ENCODE assay signal across 9 mouse cellular contexts in the genomic region with DNA sequence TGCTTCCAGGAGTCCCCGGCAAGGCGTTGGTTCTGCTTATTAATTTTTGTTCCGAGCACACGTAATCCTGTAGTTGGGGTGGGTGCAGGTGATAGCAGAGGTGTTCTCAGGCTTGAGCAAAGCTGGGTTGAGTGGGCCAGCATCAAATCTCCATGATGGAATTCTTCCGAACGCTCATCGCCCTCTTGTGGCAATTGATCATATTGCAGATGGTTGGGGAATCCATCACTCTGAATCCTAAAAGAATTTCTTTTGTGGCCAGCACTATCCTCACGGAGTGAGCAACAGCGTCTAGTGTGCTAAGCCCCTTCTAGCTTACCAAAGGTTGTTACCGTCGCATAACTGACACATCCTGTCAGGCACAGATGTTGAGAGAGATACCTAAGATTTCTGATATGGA. TPM values are rescaled to one million over a fixed set of nuclear protein-coding genes. Genes with fewer than 3 reads are reported as not detected.
DNase-seq lines count a peak whose midpoint lies in the region; ATAC-seq and TF ChIP-seq lines count a peak whose summit lies in the region.
"Had no signal": no experiment of that assay in that cellular context is flagged by ENCODE, and none has a peak within 500 bp of the region (broad histone marks: within the 10 kb centered on the region; RNA-seq: fewer than 3 reads in every experiment).

No protein-coding gene starts in this region.

- peak; percentile 68 for ATAC-seq in common myeloid progenitor, adult 5-6 weeks (replicated peaks; ENCODE audit: low read depth, poor library complexity, severe bottlenecking)
- peak; percentile 67 for ATAC-seq in midbrain, embryonic 11.5 days (ENCODE audit: low FRiP score)

- peak; percentile 8 to 55 for DNase-seq in heart, adult 2 months
- no peak for DNase-seq in heart, adult 11 months
- DNase-seq in adipocyte (ENCODE audit: low spot score), result peak; percentile 65
- peak; percentile 54 to 79 for DNase-seq in heart, postnatal 14 days
- peak; percentile 71 to 92 for DNase-seq in layer of hippocampus, postnatal 25 days (ENCODE audit: extremely low spot score in 1 of 2, low spot score in 1 of 2)
- DNase-seq in midbrain, embryonic 11.5 days (ENCODE audit: low spot score, missing footprints), result peak; percentile 99
- peak; percentile 23 to 69 for DNase-seq in spleen, postnatal 4 days (ENCODE audit: low spot score in 2 of 2)

- H3K27me3 ChIP-seq in heart, adult 2 months (ENCODE audit: control insufficient read depth, insufficient read depth, low read length), result no peaks in the 10 kb centered on the region
- no peaks in the 10 kb centered on the region for H3K27me3 ChIP-seq in midbrain, embryonic 11.5 days (ENCODE audit: control insufficient read depth, insufficient read depth, low read length)

- TF ChIP-seq CTCF in heart, adult 2 months (IDR thresholded peaks at IDR 0.05), result peak; percentile 87

- no peaks in the 10 kb centered on the region for H3K36me3 ChIP-seq in heart, adult 2 months (ENCODE audit: control insufficient read depth, insufficient read depth, low read length)
- no peaks in the 10 kb centered on the region for H3K36me3 ChIP-seq in midbrain, embryonic 11.5 days (ENCODE audit: control insufficient read depth, insufficient read depth, low read length)

- H3K27ac ChIP-seq in heart, adult 2 months, result no peak overlapping the region
- no peak overlapping the region for H3K27ac ChIP-seq in midbrain, embryonic 11.5 days (ENCODE audit: low read depth, low read length)

- 10% methylated on average over 11 of the region's 11 CpGs for WGBS in heart, adult 2 months
- 16% methylated on average over 11 of the region's 11 CpGs for WGBS in midbrain, embryonic 11.5 days

- TF ChIP-seq POLR2A in heart, adult 2 months (IDR thresholded peaks at IDR 0.05; ENCODE audit: insufficient read depth, low read depth, low read length), result no peak

- H3K9ac ChIP-seq in heart, adult 2 months (ENCODE audit: low read depth, low read length), result no peak overlapping the region
- H3K9ac ChIP-seq in midbrain, embryonic 11.5 days (ENCODE audit: low read length), result no peak overlapping the region

- TF ChIP-seq EP300 in heart, adult 2 months (IDR thresholded peaks at IDR 0.05; ENCODE audit: insufficient read depth, low read depth, low read length), result no peak

- intact Hi-C loops in heart, adult 2 months (cut with DNase I), result loop anchor here (10.0 kb wide), 1 partner anchor 198 kb away; no protein-coding TSS in a partner anchor
- intact Hi-C loops in heart, postnatal 14 days (cut with DNase I), result loop anchor here (10.0 kb wide), 1 partner anchor 198 kb away; no protein-coding TSS in a partner anchor

- H3K79me2 ChIP-seq in heart, adult 2 months (replicated peaks; ENCODE audit: control insufficient read depth, insufficient read depth, low read length), result no peaks in the 10 kb centered on the region

- H3K9me3 ChIP-seq in midbrain, embryonic 11.5 days (ENCODE audit: control insufficient read depth, low read length), result no peaks in the 10 kb centered on the region

- no peak overlapping the region for H3K4me2 ChIP-seq in midbrain, embryonic 11.5 days

- no peaks in the 10 kb centered on the region for H3K4me1 ChIP-seq in heart, adult 2 months (ENCODE audit: control insufficient read depth, insufficient read depth, low read length)
- no peaks in the 10 kb centered on the region for H3K4me1 ChIP-seq in midbrain, embryonic 11.5 days (ENCODE audit: control insufficient read depth, insufficient read depth, low read length)

- no peak overlapping the region for H3K4me3 ChIP-seq in heart, adult 2 months
- no peak overlapping the region for H3K4me3 ChIP-seq in midbrain, embryonic 11.5 days (ENCODE audit: low read depth, low read length)

RNA-seq across cellular contexts. Expression of gene Fam169a, which starts 14.4 kb away (rescaled TPM):
- under 1 TPM; 0.42 to 0.50 TPM for total RNA-seq in heart, adult 2 months (2021)
- 0.12 and 0.26 TPM in 2 replicates for polyA plus RNA-seq in heart, adult 2 months (2012; rRNA removed)
- total RNA-seq in common myeloid progenitor, adult 5-6 weeks (2017), result 1.7 and 1.8 TPM in 2 replicates
- under 1 TPM; 0.24 to 0.29 TPM for total RNA-seq in heart, postnatal 14 days (2021)
- total RNA-seq in layer of hippocampus, postnatal 25 days (2021), result 10 to 100 TPM; 35.2 to 36.9 TPM
- polyA plus RNA-seq in midbrain, embryonic 11.5 days (2014; fragmentation: Nextera tagmentation; extraction: Ambion mirVana), result 13.9 and 14.0 TPM in 2 replicates

RNA-seq across cellular contexts. Expression of gene 1700029F12Rik, which starts 18.5 kb away (rescaled TPM):
- not detected for total RNA-seq in heart, adult 2 months (2021)
- 0.78 and 0.82 TPM in 2 replicates for polyA plus RNA-seq in heart, adult 2 months (2012; rRNA removed)
- total RNA-seq in common myeloid progenitor, adult 5-6 weeks (2017), result not detected in 2 replicates
- total RNA-seq in heart, postnatal 14 days (2021), result not detected
- not detected for total RNA-seq in layer of hippocampus, postnatal 25 days (2021)
- polyA plus RNA-seq in midbrain, embryonic 11.5 days (2014; fragmentation: Nextera tagmentation; extraction: Ambion mirVana), result not detected in 2 replicates
- polyA plus RNA-seq: liver, embryonic 16.5 days had no signal

RNA-seq across cellular contexts. Expression of gene Gm6169, which starts 46.4 kb away (rescaled TPM):
- total RNA-seq in heart, adult 2 months (2021), result 10 to 100 TPM in 1 of 2 experiments, not detected in 1; 10.7 TPM
- polyA plus RNA-seq in heart, adult 2 months (2012; rRNA removed), result 1.2 and 2.5 TPM in 2 replicates
- 1.4 and 2.0 TPM in 2 replicates for total RNA-seq in common myeloid progenitor, adult 5-6 weeks (2017)
- total RNA-seq in heart, postnatal 14 days (2021), result 10 to 100 TPM in 1 of 2 experiments, under 1 TPM in 1; 0.63 to 14.3 TPM
- 1 to 10 TPM in 1 of 2 experiments, not detected in 1; 1.2 TPM for total RNA-seq in layer of hippocampus, postnatal 25 days (2021)
- 0.48 and 0.53 TPM in 2 replicates for polyA plus RNA-seq in midbrain, embryonic 11.5 days (2014; fragmentation: Nextera tagmentation; extraction: Ambion mirVana)

Comparison
In these comparisons a context has a peak if more than half of its experiments do, and no peak if none do; other contexts are left out.
1. RNA of gene Fam169a, which starts 14.4 kb away (total RNA-seq): 35.2 to 36.9 TPM in layer of hippocampus, postnatal 25 days; 1.7 to 1.8 TPM in common myeloid progenitor, adult 5-6 weeks, 0.42 to 0.50 TPM in heart, adult 2 months and 0.24 to 0.29 TPM in heart, postnatal 14 days; every median in the first group is over 10 times any median in the second.